ENCODE assay signal across 11 mouse cellular contexts in the genomic region with DNA sequence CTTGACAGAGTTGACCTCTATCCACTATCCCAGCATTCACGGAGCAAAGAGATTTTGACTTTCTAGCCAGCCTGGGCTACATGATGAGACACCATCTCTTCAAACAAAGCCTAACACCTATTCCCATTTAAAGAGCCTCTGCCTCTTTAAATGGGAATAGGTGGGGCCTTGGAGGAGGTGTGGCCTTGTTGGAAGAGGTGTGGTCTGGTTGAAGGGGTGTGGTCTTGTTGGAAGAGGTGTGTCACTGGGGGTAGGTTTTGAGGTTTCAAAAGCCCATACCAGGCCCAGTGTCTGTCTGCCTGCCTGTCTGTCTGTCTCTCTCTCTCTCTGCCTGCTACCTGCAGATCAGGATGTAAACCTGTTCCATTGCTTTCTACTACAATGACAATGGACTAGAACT. TPM values are rescaled to one million over a fixed set of nuclear protein-coding genes. Genes with fewer than 3 reads are reported as not detected.
DNase-seq lines count a peak whose midpoint lies in the region; ATAC-seq and TF ChIP-seq lines count a peak whose summit lies in the region.
"Had no signal": no experiment of that assay in that cellular context is flagged by ENCODE, and none has a peak within 500 bp of the region (broad histone marks: within the 10 kb centered on the region; RNA-seq: fewer than 3 reads in every experiment).

No protein-coding gene starts in this region.

- no peak for TF ChIP-seq EP300 in lung, postnatal 0 days (IDR thresholded peaks at IDR 0.05)

- no peaks in the 10 kb centered on the region for H3K9me3 ChIP-seq in lung, postnatal 0 days (ENCODE audit: low read length)
- H3K9me3 ChIP-seq in intestine, embryonic 14.5 days (ENCODE audit: control insufficient read depth, low read length) = no peaks in the 10 kb centered on the region
- H3K9me3 ChIP-seq: heart, embryonic 15.5 days; limb, embryonic 13.5 days had no signal

- no peak overlapping the region for H3K4me3 ChIP-seq in lung, postnatal 0 days (ENCODE audit: low read depth, low read length)
- no peak overlapping the region for H3K4me3 ChIP-seq in intestine, embryonic 14.5 days (ENCODE audit: low read depth, low read length)
- H3K4me3 ChIP-seq: heart, embryonic 15.5 days; limb, embryonic 13.5 days; myocyte had no signal

- DNase-seq in lung, postnatal 0 days (ENCODE audit: low spot score) = peak; percentile 43
- DNase-seq in lung, postnatal 14 days = no peak
- DNase-seq in ES-CJ7 (ENCODE audit: low read depth, low spot score) = peak; percentile 64
- no peak for DNase-seq in intestine, embryonic 14.5 days (ENCODE audit: low spot score)
- DNase-seq in naive thymus-derived CD4-positive, alpha-beta T cell, adult 2 months (ENCODE audit: low read depth) = peak; percentile 65
- DNase-seq in gastrocnemius, adult 8-10 months (ENCODE audit: low spot score in 2 of 2) = no peak
- DNase-seq in kidney, adult 8-10 months = no peak

- WGBS in lung, postnatal 0 days = 64% methylated on average over 1 of the region's 1 CpGs
- WGBS in intestine, embryonic 14.5 days = 77% methylated on average over 1 of the region's 1 CpGs

- no peak for TF ChIP-seq CTCF in lung, postnatal 0 days (IDR thresholded peaks at IDR 0.05)

- no peak overlapping the region for H3K27ac ChIP-seq in lung, postnatal 0 days (ENCODE audit: low read length)
- H3K27ac ChIP-seq in intestine, embryonic 14.5 days (ENCODE audit: low read depth) = no peak overlapping the region
- H3K27ac ChIP-seq: heart, embryonic 15.5 days; limb, embryonic 13.5 days had no signal

- H3K4me2 ChIP-seq in lung, postnatal 0 days (replicated peaks; ENCODE audit: low read depth, low read length) = no peak overlapping the region
- H3K4me2 ChIP-seq in intestine, embryonic 14.5 days (ENCODE audit: low read length) = no peak overlapping the region
- H3K4me2 ChIP-seq: heart, embryonic 15.5 days had no signal

- ATAC-seq in lung, postnatal 0 days = peak; percentile 54
- peak; percentile 17; the same call in 1 of the 2 replicates for ATAC-seq in intestine, embryonic 14.5 days (replicated peaks; ENCODE audit: low FRiP score, low TSS enrichment, low read depth)

- no peaks in the 10 kb centered on the region for H3K36me3 ChIP-seq in lung, postnatal 0 days (ENCODE audit: insufficient read depth, low read length)
- no peaks in the 10 kb centered on the region for H3K36me3 ChIP-seq in intestine, embryonic 14.5 days (ENCODE audit: control insufficient read depth, insufficient read depth, low read length)
- H3K36me3 ChIP-seq: heart, embryonic 15.5 days; limb, embryonic 13.5 days had no signal

- no peaks in the 10 kb centered on the region for H3K4me1 ChIP-seq in lung, postnatal 0 days (ENCODE audit: insufficient read depth, low read depth, low read length)
- H3K4me1 ChIP-seq in intestine, embryonic 14.5 days (replicated peaks; ENCODE audit: control insufficient read depth, insufficient read depth, low read length) = no peaks in the 10 kb centered on the region

- no peak overlapping the region for H3K9ac ChIP-seq in lung, postnatal 0 days (replicated peaks; ENCODE audit: low read depth)
- no peak overlapping the region for H3K9ac ChIP-seq in intestine, embryonic 14.5 days (ENCODE audit: low read length)
- H3K9ac ChIP-seq: heart, embryonic 15.5 days had no signal

- peaks cover 33% of the 10 kb centered on the region for H3K27me3 ChIP-seq in lung, postnatal 0 days (replicated peaks; ENCODE audit: insufficient read depth, low read length)
- H3K27me3 ChIP-seq in intestine, embryonic 14.5 days (replicated peaks; ENCODE audit: control insufficient read depth, insufficient read depth, low read length) = peaks cover 49% of the 10 kb centered on the region

RNA-seq across cellular contexts. Expression of a gene that starts 5.2 kb away (rescaled TPM):
- not detected in 2 replicates for polyA plus RNA-seq in lung, postnatal 0 days (2015; fragmentation: Nextera tagmentation; extraction: Ambion mirVana)
- not detected in 2 replicates for polyA plus RNA-seq in intestine, embryonic 14.5 days (2014; fragmentation: Nextera tagmentation; extraction: Ambion mirVana)
- total RNA-seq in gastrocnemius, adult 8-10 months (2022) = not detected
- polyA plus RNA-seq: heart, embryonic 15.5 days; small intestine, adult 2 months had no signal

RNA-seq across cellular contexts. Expression of a gene that starts 6.3 kb away (rescaled TPM):
- 8.6 and 8.7 TPM in 2 replicates for polyA plus RNA-seq in lung, postnatal 0 days (2015; fragmentation: Nextera tagmentation; extraction: Ambion mirVana)
- 15.4 and 15.7 TPM in 2 replicates for polyA plus RNA-seq in intestine, embryonic 14.5 days (2014; fragmentation: Nextera tagmentation; extraction: Ambion mirVana)
- 1 to 10 TPM; 4.3 to 8.4 (median 5.4) TPM for total RNA-seq in gastrocnemius, adult 8-10 months (2022)

Comparison
In these comparisons a context has a peak if more than half of its experiments do, and no peak if none do; other contexts are left out.
1. DNase-seq: peak in lung, postnatal 0 days (single experiment), ES-CJ7 (single experiment) and naive thymus-derived CD4-positive, alpha-beta T cell, adult 2 months (single experiment); none in lung, postnatal 14 days (single experiment), intestine, embryonic 14.5 days (single experiment), gastrocnemius, adult 8-10 months (0 of 2) and kidney, adult 8-10 months (0 of 2).